Mouse (Mus musculus): ENCODE results near the gene Tbc1d10b. TPM values are rescaled to one million over a fixed set of nuclear protein-coding genes. Genes with fewer than 3 reads are reported as not detected.
"Not testable (repeated sequence)": the region's sequence is repeated elsewhere in the genome, so short reads cannot be mapped to it uniquely, and the experiment has no call there.

The Tbc1d10b gene
- polyA plus RNA-seq, 1 experiment from 2014 or later = 23.2 TPM

DNA sequence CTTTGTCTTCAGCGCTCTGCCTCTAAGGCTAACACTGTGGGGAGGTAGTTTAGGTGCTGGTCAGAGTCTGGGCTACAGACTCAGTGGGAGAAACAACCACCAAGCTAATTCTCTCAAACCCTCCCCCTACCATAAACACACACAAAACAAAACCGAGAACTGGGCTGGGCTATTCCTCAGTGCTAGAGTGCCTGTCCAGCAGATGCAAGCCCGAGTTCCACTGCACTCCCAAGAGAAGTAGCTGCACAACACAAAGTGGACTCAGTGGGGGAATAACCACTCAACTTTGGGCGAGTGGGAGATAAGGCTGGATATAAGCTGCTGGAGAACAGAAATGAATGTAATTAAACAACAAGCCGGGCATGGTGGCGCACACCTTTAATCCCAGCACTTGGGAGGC, 17.6 kb downstream of the Tbc1d10b start:
- peaks cover 35% of the 10 kb centered on the region for H3K36me3 ChIP-seq (ENCODE audit: insufficient read depth, low read length)
- WGBS = 80% methylated on average over 6 of the region's 6 CpGs
- ATAC-seq (ENCODE audit: low FRiP score, low TSS enrichment) = no peak

DNA sequence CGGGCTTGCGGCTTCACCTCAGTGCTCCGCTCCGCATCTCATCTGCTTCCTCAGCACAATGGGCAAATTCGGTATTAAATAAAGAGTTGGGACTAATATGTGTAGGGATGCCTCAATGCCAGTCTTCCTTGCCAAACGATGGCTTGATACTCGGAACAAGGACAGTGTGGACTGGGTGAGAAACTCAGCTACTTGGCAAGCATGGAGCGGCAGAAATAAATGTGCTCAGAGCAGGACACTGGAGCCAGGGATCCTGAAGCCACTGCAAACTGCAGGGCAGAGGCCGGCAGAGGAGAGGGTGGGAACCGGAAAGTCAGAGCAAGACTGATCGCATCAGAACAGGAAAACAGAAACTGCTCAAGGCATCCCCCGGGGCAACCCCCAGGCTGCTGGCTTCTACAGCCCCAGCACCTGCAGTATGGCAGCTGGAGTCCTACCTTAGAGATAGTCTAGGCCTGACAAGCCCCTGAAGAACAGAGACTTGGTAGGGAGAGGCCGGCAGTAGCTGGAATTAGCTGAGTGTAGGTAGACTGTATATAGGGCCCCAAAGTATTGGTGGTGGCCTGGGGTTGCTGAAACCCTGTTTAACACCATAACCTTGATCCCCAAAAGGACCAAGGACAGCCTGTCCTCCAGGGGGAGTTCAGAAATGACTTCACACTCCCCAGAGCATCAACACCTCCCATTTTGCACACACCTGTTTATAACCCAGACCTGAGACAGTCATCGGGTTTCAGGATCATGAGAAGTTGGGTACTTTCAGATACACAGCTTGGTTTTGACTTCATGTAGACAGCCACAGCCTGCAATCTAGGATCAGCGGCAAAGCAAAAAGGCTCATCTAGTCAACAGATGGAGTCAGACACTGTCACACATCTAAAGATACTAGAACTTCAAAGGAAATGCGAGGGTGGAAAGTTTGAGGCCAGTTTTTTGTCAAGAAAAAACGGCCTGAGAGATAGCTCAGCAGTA, 19.7 kb downstream of the Tbc1d10b start:
- ATAC-seq (ENCODE audit: low FRiP score, low TSS enrichment) = no peak
- WGBS = 79% methylated on average over 17 of the region's 17 CpGs
- H3K4me1 ChIP-seq (ENCODE audit: insufficient read depth, low read length) = no peaks in the 10 kb centered on the region

More for the DNA sequence above, 17.6 kb downstream of the Tbc1d10b start:
- Histone ChIP-seq H3K27ac (ENCODE audit: low read length) (no peak overlapping the region), H3K4me1 (ENCODE audit: insufficient read depth, low read length) (peaks cover 12% of the 10 kb centered on the region), H3K4me3 (ENCODE audit: low read length) (no peak overlapping the region), H3K27me3 (ENCODE audit: insufficient read depth, low read length) (no peaks in the 10 kb centered on the region), H3K9me3 (ENCODE audit: low read length) (no peaks in the 10 kb centered on the region), H3K9ac (replicated peaks; ENCODE audit: low read length) (no peak overlapping the region), H3K4me2 (replicated peaks; ENCODE audit: low read depth, low read length) (no peak overlapping the region)

DNA sequence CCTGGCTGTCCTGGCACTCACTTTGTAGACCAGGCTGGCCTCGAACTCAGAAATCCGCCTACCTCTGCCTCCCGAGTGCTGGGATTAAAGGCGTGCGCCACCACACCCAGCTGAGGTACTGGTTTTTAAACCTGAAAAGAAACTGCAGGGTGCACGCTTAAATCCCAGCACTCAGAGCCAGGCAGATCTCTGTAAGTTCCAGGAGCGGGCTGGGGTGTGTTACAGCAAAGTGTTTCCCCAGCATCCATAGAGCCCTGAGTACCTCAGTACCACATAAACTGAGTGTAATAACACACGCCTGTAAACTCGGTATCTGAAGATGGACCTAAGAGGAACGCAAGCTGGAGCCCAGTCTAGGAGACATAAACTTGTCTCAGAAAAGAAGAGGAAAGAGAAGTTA, 20.9 kb downstream of the Tbc1d10b start:
- Histone ChIP-seq H3K9me3 (ENCODE audit: low read length) (no peaks in the 10 kb centered on the region), H3K4me2 (replicated peaks; ENCODE audit: low read depth, low read length) (no peak overlapping the region), H3K27me3 (ENCODE audit: insufficient read depth, low read length) (no peaks in the 10 kb centered on the region), H3K4me3 (ENCODE audit: low read length) (no peak overlapping the region), H3K4me1 (ENCODE audit: insufficient read depth, low read length) (no peaks in the 10 kb centered on the region), H3K27ac (ENCODE audit: low read length) (no peak overlapping the region), H3K36me3 (ENCODE audit: insufficient read depth, low read length) (peaks cover 14% of the 10 kb centered on the region), H3K9ac (replicated peaks; ENCODE audit: low read length) (no peak overlapping the region)
- 72% methylated on average over 10 of the region's 10 CpGs for WGBS
- no peak for ATAC-seq (ENCODE audit: low FRiP score, low TSS enrichment)

More for the DNA sequence above, 19.7 kb downstream of the Tbc1d10b start:
- peaks cover 26% of the 10 kb centered on the region for H3K36me3 ChIP-seq (ENCODE audit: insufficient read depth, low read length)
- no peak overlapping the region for H3K9ac ChIP-seq (replicated peaks; ENCODE audit: low read length)
- no peak overlapping the region for H3K4me3 ChIP-seq (ENCODE audit: low read length)
- H3K27me3 ChIP-seq (ENCODE audit: insufficient read depth, low read length) = no peaks in the 10 kb centered on the region
- H3K4me2 ChIP-seq (replicated peaks; ENCODE audit: low read depth, low read length) = no peak overlapping the region
- no peaks in the 10 kb centered on the region for H3K9me3 ChIP-seq (ENCODE audit: low read length)
- H3K27ac ChIP-seq (ENCODE audit: low read length) = no peak overlapping the region

DNA sequence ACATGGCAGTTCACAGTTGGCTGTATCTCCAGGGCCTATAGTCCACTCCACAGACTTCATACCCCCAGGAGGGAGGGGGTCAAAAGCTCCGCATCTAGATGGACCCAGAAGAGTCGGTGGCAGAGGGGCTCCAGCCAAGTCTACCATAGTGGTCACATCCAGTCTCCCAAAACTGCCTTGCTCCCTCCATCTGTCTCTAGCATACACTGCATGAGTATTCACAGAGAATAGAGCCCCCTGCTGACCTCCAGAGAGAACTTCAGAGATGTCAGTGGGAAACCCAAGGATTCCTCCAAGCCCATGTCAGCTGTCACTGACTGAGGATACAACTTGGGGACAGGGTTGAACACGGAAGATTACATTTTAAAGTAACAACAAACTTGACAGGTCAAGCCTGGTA, 22.7 kb downstream of the Tbc1d10b start:
- Histone ChIP-seq H3K9ac (replicated peaks; ENCODE audit: low read length) (no peak overlapping the region), H3K4me1 (ENCODE audit: insufficient read depth, low read length) (no peaks in the 10 kb centered on the region), H3K27ac (ENCODE audit: low read length) (no peak overlapping the region), H3K4me3 (ENCODE audit: low read length) (no peak overlapping the region), H3K27me3 (ENCODE audit: insufficient read depth, low read length) (no peaks in the 10 kb centered on the region), H3K4me2 (replicated peaks; ENCODE audit: low read depth, low read length) (no peak overlapping the region), H3K9me3 (ENCODE audit: low read length) (no peaks in the 10 kb centered on the region), H3K36me3 (ENCODE audit: insufficient read depth, low read length) (no peaks in the 10 kb centered on the region)
- 65% methylated on average over 3 of the region's 3 CpGs for WGBS
- ATAC-seq (ENCODE audit: low FRiP score, low TSS enrichment) = peak; percentile 50; the same call in 1 of the 2 replicates

DNA sequence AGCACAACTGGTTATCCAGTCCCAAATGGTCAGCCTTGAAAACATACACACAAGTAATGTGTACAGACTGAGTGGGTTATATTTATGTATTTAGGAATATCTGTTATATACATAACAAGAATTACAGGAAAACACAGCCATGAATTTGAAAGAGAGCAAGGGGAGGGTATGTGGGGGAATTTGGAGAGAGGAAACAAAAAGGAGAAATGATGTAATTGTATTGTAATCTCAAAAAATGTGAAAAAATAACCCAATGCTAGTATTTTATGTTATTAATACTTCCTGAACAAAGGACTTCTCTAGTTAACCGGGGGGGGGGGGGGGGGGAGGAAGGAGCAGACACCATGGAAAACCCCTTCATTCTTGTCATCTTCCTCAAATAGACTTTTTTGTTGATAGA, 23.5 kb downstream of the Tbc1d10b start:
- Histone ChIP-seq H3K4me3 (ENCODE audit: low read length) (no peak overlapping the region), H3K27ac (ENCODE audit: low read length) (no peak overlapping the region), H3K27me3 (ENCODE audit: insufficient read depth, low read length) (no peaks in the 10 kb centered on the region), H3K4me2 (replicated peaks; ENCODE audit: low read depth, low read length) (no peak overlapping the region), H3K36me3 (ENCODE audit: insufficient read depth, low read length) (no peaks in the 10 kb centered on the region), H3K9ac (replicated peaks; ENCODE audit: low read length) (no peak overlapping the region), H3K4me1 (ENCODE audit: insufficient read depth, low read length) (no peaks in the 10 kb centered on the region), H3K9me3 (ENCODE audit: low read length) (no peaks in the 10 kb centered on the region)
- ATAC-seq (ENCODE audit: low FRiP score, low TSS enrichment) = no peak
- WGBS = 38% methylated on average over 1 of the region's 1 CpGs

DNA sequence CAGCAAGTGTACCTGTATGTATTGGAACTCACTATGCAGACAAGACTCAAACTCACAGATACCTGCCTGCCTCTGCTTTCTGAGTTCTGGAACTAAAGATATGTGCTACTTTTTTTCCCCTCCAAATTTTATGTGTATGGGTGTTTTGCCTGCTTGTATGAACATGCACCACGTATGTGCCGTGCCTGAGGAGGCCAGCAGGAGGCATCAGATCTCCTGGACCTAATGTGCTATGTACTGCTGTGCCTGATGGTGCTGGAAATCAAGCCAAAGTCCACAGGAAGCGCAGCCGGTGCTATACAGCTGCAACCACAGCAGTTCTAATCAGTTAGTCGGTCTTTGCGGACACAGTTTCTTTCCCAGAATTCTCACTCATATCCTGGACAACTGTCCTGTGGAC, 24.4 kb downstream of the Tbc1d10b start:
- 78% methylated on average over 6 of the region's 6 CpGs for WGBS
- Histone ChIP-seq H3K9me3 (ENCODE audit: low read length) (no peaks in the 10 kb centered on the region), H3K36me3 (ENCODE audit: insufficient read depth, low read length) (no peaks in the 10 kb centered on the region), H3K4me2 (replicated peaks; ENCODE audit: low read depth, low read length) (no peak overlapping the region), H3K4me1 (ENCODE audit: insufficient read depth, low read length) (no peaks in the 10 kb centered on the region), H3K4me3 (ENCODE audit: low read length) (no peak overlapping the region), H3K27me3 (ENCODE audit: insufficient read depth, low read length) (no peaks in the 10 kb centered on the region), H3K27ac (ENCODE audit: low read length) (no peak overlapping the region), H3K9ac (replicated peaks; ENCODE audit: low read length) (no peak overlapping the region)
- ATAC-seq (ENCODE audit: low FRiP score, low TSS enrichment) = no peak

DNA sequence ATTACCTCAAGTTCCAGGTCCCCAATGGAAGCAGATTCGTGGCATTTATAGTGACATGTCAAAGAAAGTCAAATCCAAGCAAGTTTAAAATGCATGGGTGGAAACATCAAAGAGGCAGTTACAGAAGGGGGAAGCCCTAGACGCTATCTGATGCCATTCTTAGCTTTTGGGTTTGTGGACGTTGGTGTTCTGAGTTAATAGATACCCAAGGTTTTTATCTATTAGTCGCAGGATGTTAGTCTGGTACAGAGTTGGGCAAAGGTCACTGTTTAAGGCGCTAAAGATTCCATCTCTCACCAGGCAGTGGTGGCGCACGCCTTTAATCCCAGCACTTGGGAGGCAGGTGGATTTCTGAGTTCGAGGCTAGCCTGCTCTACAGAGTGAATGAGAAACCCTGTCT, 24.9 kb downstream of the Tbc1d10b start:
- Histone ChIP-seq H3K4me1 (ENCODE audit: insufficient read depth, low read length) (no peaks in the 10 kb centered on the region), H3K4me2 (replicated peaks; ENCODE audit: low read depth, low read length) (no peak overlapping the region), H3K4me3 (ENCODE audit: low read length) (no peak overlapping the region), H3K27ac (ENCODE audit: low read length) (no peak overlapping the region), H3K9ac (replicated peaks; ENCODE audit: low read length) (no peak overlapping the region), H3K9me3 (ENCODE audit: low read length) (no peaks in the 10 kb centered on the region), H3K27me3 (ENCODE audit: insufficient read depth, low read length) (no peaks in the 10 kb centered on the region), H3K36me3 (ENCODE audit: insufficient read depth, low read length) (no peaks in the 10 kb centered on the region)
- 0 out of 2 replicates have a peak, but pooled peaks have one; percentile 12 for ATAC-seq (ENCODE audit: low FRiP score, low TSS enrichment)
- 69% methylated on average over 8 of the region's 8 CpGs for WGBS

DNA sequence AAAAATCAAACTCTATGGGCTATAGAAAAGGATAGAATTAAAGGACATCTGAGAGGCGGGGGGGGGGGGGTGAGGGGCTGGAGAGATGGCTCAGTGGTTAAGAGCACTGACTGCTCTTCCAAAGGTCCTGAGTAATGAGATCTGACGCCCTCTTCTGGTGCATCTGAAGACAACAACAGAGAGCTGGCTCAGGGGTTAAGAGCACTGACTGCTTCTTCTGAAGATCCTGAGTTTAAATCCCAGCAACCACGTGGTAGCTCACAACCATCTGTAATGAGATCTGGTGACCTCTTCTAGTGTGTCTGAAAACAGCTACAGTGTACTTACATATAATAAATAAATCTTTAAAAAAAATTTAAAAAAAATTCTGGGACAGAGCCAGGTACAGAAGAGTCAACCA, 26.5 kb downstream of the Tbc1d10b start:
- WGBS = 28% methylated on average over 3 of the region's 3 CpGs
- H3K36me3 ChIP-seq (ENCODE audit: insufficient read depth, low read length) = not testable (repeated sequence)

DNA sequence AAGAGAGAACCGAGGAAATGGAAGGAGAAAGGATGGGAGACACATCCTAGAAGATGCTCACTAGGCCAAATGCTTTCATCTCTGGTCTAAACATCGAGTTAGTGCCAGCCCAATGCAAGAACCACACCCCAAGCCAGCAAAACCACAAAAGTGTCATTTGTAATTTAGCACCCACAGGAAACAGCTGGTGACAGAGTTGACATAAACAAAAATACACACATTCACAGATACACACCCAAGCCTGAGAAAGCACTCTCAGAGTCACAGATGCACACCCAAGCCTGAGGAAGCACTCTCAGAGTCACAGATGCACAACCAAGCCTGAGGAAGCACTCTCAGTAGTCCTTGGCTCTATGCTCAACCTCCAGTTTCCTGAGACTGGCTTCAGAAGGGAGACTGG, 27.5 kb downstream of the Tbc1d10b start:
- no peaks in the 10 kb centered on the region for H3K27me3 ChIP-seq (ENCODE audit: insufficient read depth, low read length)
- ATAC-seq (ENCODE audit: low FRiP score, low TSS enrichment) = no peak
- WGBS = 61% methylated on average over 2 of the region's 2 CpGs
- H3K4me2 ChIP-seq (replicated peaks; ENCODE audit: low read depth, low read length) = no peak overlapping the region
- H3K4me3 ChIP-seq (ENCODE audit: low read length) = no peak overlapping the region
- H3K36me3 ChIP-seq (ENCODE audit: insufficient read depth, low read length) = no peaks in the 10 kb centered on the region
- no peaks in the 10 kb centered on the region for H3K9me3 ChIP-seq (ENCODE audit: low read length)
- H3K9ac ChIP-seq (replicated peaks; ENCODE audit: low read length) = no peak overlapping the region
- no peaks in the 10 kb centered on the region for H3K4me1 ChIP-seq (ENCODE audit: insufficient read depth, low read length)
- no peak overlapping the region for H3K27ac ChIP-seq (ENCODE audit: low read length)

More for the DNA sequence above, 26.5 kb downstream of the Tbc1d10b start:
- H3K27me3 ChIP-seq (ENCODE audit: insufficient read depth, low read length); H3K9me3 ChIP-seq (ENCODE audit: low read length); H3K4me1 ChIP-seq (ENCODE audit: insufficient read depth, low read length); ATAC-seq (ENCODE audit: low FRiP score, low TSS enrichment); H3K4me3 ChIP-seq (ENCODE audit: low read length); H3K4me2 ChIP-seq (replicated peaks; ENCODE audit: low read depth, low read length); H3K9ac ChIP-seq (replicated peaks; ENCODE audit: low read length); H3K27ac ChIP-seq (ENCODE audit: low read length): not testable (repeated sequence)

DNA sequence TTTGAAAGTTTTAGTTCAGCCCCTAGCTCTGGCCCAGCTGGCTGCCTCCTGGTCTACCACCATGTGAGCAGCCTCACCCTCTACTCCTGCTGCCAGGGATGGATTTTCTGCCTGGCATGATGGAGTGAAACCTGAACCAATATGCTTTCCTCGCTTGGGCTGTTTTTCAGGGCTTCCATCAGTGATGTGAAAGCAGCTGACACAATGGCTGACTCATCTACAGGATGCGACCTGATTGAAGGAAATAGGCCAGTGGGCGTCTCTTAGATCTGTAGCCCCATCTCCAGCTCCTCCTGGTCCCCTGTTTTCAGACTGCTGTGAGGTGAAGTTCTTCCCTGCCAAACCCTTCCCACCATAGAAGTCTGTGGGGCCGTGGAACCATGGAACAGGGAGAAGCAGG, 31.3 kb downstream of the Tbc1d10b start:
- WGBS = 78% methylated on average over 4 of the region's 4 CpGs
- Histone ChIP-seq H3K27ac (ENCODE audit: low read length) (no peak overlapping the region), H3K4me1 (ENCODE audit: insufficient read depth, low read length) (no peaks in the 10 kb centered on the region), H3K27me3 (ENCODE audit: insufficient read depth, low read length) (no peaks in the 10 kb centered on the region), H3K4me3 (ENCODE audit: low read length) (no peak overlapping the region), H3K4me2 (replicated peaks; ENCODE audit: low read depth, low read length) (no peak overlapping the region), H3K9ac (replicated peaks; ENCODE audit: low read length) (no peak overlapping the region), H3K36me3 (ENCODE audit: insufficient read depth, low read length) (no peaks in the 10 kb centered on the region), H3K9me3 (ENCODE audit: low read length) (0 out of 2 replicates have a peak, but pooled peaks cover 2% of the 10 kb centered on the region)
- ATAC-seq (ENCODE audit: low FRiP score, low TSS enrichment) = no peak

Measured in kidney, embryonic 16.5 days (tissue).